ENCODE assay signal across 26 mouse cellular contexts in the genomic region with DNA sequence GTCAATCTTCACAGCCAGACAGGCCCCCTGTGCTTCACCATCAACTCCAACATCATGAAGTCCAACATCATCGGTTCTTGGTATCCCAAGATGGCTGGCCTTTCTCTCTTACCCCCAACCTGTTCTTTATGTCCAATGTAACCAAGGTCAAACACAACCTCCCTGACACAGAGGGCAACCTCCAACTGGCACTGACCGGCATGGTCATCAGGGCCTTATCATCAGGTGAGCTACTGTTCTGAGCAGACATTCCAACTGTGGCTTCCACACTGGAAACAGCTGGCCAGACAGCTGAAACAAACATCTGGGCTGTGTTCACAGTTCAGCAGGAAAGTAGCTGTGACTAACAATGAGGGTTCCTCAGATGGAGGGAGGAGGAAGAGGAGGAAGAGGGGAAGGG. TPM values are rescaled to one million over a fixed set of nuclear protein-coding genes. Genes with fewer than 3 reads are reported as not detected.
"Had no signal": no experiment of that assay in that cellular context is flagged by ENCODE, and none has a peak within 500 bp of the region (broad histone marks: within the 10 kb centered on the region; RNA-seq: fewer than 3 reads in every experiment).

No protein-coding gene starts in this region.

- H3K27ac ChIP-seq: gastrocnemius, adult 2 months; heart, adult 2 months; heart, embryonic 13.5 days; heart, embryonic 15.5 days; hindbrain, embryonic 10.5 days; hindbrain, embryonic 12.5 days; hindbrain, embryonic 14.5 days; layer of hippocampus, adult 2 months; left cerebral cortex, adult 2 months; limb, embryonic 10.5 days; limb, embryonic 12.5 days; liver, embryonic 14.5 days had no signal

- H3K9ac ChIP-seq: heart, embryonic 13.5 days; heart, embryonic 15.5 days; hindbrain, embryonic 12.5 days; hindbrain, embryonic 14.5 days; limb, embryonic 12.5 days; liver, embryonic 14.5 days had no signal

- H3K4me2 ChIP-seq: heart, embryonic 11.5 days; heart, embryonic 13.5 days; heart, embryonic 15.5 days; hindbrain, embryonic 12.5 days; hindbrain, embryonic 14.5 days; limb, embryonic 12.5 days had no signal

- H3K4me3 ChIP-seq: gastrocnemius, adult 2 months; heart, adult 2 months; heart, embryonic 13.5 days; heart, embryonic 15.5 days; hindbrain, embryonic 10.5 days; hindbrain, embryonic 12.5 days; layer of hippocampus, adult 2 months; left cerebral cortex, adult 2 months; limb, embryonic 10.5 days; limb, embryonic 12.5 days had no signal

- H3K9me3 ChIP-seq: heart, embryonic 13.5 days; heart, embryonic 15.5 days; hindbrain, embryonic 12.5 days; limb, embryonic 10.5 days; limb, embryonic 12.5 days had no signal

- DNase-seq: gastrocnemius, adult 2 months; gastrocnemius, postnatal 10 days; gastrocnemius, postnatal 25 days; heart, adult 2 months; heart, postnatal 14 days; heart, postnatal 4 days; kidney, adult 18-20 months; kidney, adult 8-10 months; kidney, postnatal 10 days; kidney, postnatal 25 days; kidney, postnatal 4 days; liver had no signal

- H3K27me3 ChIP-seq: heart, embryonic 13.5 days; heart, embryonic 15.5 days; hindbrain, embryonic 12.5 days; limb, embryonic 12.5 days had no signal

- ATAC-seq: hindbrain, embryonic 16.5 days; inflammation-experienced regulatory T-cells, adult 6 months; intestine, postnatal 0 days had no signal

- H3K4me1 ChIP-seq: hindbrain, embryonic 10.5 days; limb, embryonic 10.5 days; limb, embryonic 12.5 days had no signal

RNA-seq across cellular contexts. Expression of a gene that starts 58.8 kb away (rescaled TPM):
- polyA plus RNA-seq: inflammation-experienced regulatory T-cells, adult 6 months had no signal
